Mouse (Mus musculus): Measurements from ENCODE around the gene Snx30.

Gene Snx30

GRCm38 (mm10) chr4:59824860-59825259 is 19.2 kb downstream of the Snx30 start:
- no peak for DNase-seq (ENCODE audit: low spot score in 2 of 2)

GRCm38 (mm10) chr4:59825634-59826033 is 20.0 kb downstream of the Snx30 start:
- DNase-seq (ENCODE audit: low spot score in 2 of 2): peak in 1 of 2 experiments; percentile 49

- no peak for DNase-seq (ENCODE audit: low spot score in 2 of 2)
Measured at GRCm38 (mm10) chr4:59826381-59826780, 20.7 kb downstream of the Snx30 start.

- no peak for DNase-seq (ENCODE audit: low spot score in 2 of 2)
Measured at GRCm38 (mm10) chr4:59829072-59829471, 23.4 kb downstream of the Snx30 start.

- DNase-seq (ENCODE audit: low spot score in 2 of 2): no peak
Measured at GRCm38 (mm10) chr4:59831038-59831437, 25.4 kb downstream of the Snx30 start.

- DNase-seq (ENCODE audit: low spot score in 2 of 2): no peak
Measured at GRCm38 (mm10) chr4:59832810-59833209, 27.2 kb downstream of the Snx30 start.

- no peak for DNase-seq (ENCODE audit: low spot score in 2 of 2)
Measured at GRCm38 (mm10) chr4:59837659-59838058, 32.0 kb downstream of the Snx30 start.

GRCm38 (mm10) chr4:59844460-59845244 is 39.0 kb downstream of the Snx30 start:
- DNase-seq (ENCODE audit: low spot score in 2 of 2): no peak

- no peak for DNase-seq (ENCODE audit: low spot score in 2 of 2)
Measured at GRCm38 (mm10) chr4:59845245-59845637, 39.6 kb downstream of the Snx30 start.

- DNase-seq (ENCODE audit: low spot score in 2 of 2): no peak
Measured at GRCm38 (mm10) chr4:59847447-59847846, 41.8 kb downstream of the Snx30 start.

GRCm38 (mm10) chr4:59850181-59850580 is 44.5 kb downstream of the Snx30 start:
- DNase-seq (ENCODE audit: low spot score in 2 of 2): peak; percentile 69 to 86

- DNase-seq (ENCODE audit: low spot score in 2 of 2): no peak
Measured at GRCm38 (mm10) chr4:59850886-59851623, 45.4 kb downstream of the Snx30 start.

GRCm38 (mm10) chr4:59853155-59853554 is 47.5 kb downstream of the Snx30 start:
- DNase-seq (ENCODE audit: low spot score in 2 of 2): no peak

- DNase-seq (ENCODE audit: low spot score in 2 of 2): no peak
Measured at GRCm38 (mm10) chr4:59859693-59860425, 54.2 kb downstream of the Snx30 start.

- no peak for DNase-seq (ENCODE audit: low spot score in 2 of 2)
Measured at GRCm38 (mm10) chr4:59860431-59860830, 54.8 kb downstream of the Snx30 start.

GRCm38 (mm10) chr4:59861871-59862270 is 56.2 kb downstream of the Snx30 start:
- DNase-seq (ENCODE audit: low spot score in 2 of 2): no peak

GRCm38 (mm10) chr4:59862335-59862734 is 56.7 kb downstream of the Snx30 start:
- no peak for DNase-seq (ENCODE audit: low spot score in 2 of 2)

GRCm38 (mm10) chr4:59863869-59864268 is 58.2 kb downstream of the Snx30 start:
- peak in 1 of 2 experiments; percentile 26 for DNase-seq (ENCODE audit: low spot score in 2 of 2)

GRCm38 (mm10) chr4:59868086-59868485 is 62.4 kb downstream of the Snx30 start:
- no peak for DNase-seq (ENCODE audit: low spot score in 2 of 2)

GRCm38 (mm10) chr4:59869488-59870057 is 63.9 kb downstream of the Snx30 start:
- DNase-seq (ENCODE audit: low spot score in 2 of 2): no peak

GRCm38 (mm10) chr4:59870433-59870832 is 64.8 kb downstream of the Snx30 start:
- no peak for DNase-seq (ENCODE audit: low spot score in 2 of 2)

All from spleen, postnatal 10 days (tissue).